Mouse (Mus musculus) cerebellum, postnatal 14 days (tissue): ENCODE data around the gene BC005537.
A peak's percentile ranks its signal among the peaks of the same experiment; 100 is the strongest.
"Not testable (repeated sequence)": the region's sequence is repeated elsewhere in the genome, so short reads cannot be mapped to it uniquely, and the experiment has no call there.

Experiments used
- DNase-seq, 2 experiments: peaks; one replicate each; pipeline ENCODE4 v3.0.0; 2021; ENCODE audit warnings: mixed read lengths in 2 of 2

BC005537 gene

DNA sequence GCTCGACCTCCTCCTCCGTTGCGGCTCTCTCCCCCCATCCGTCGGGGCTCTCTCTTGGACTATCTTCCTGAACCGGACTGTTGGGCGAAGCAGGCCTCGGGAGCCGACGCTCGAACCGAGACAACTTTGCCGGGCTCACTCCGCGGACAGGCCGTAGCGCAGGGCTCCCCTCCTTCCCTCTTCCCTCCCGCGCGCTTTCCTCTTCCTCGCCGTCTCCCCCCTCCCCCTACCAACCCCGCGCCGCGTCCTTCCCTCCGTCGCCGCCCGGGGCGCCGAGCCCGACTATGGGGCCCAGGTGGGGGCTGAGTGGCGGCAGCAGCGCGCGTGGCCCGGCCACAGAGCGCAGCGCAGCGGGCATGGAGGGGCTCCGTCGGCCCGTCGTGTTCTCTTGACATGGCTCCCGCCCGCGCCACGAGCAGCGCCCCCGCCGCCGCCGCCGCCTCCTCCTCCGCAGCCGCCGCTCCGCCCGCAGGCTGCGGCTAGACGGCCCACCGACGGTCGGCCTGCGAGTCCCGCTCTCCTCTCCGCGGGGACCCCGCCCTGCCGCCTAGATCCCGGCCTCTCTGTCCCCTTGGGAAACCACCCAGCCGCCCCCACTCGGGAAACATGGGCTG lies at the start of gene BC005537:
BC005537 (plus strand) TSS at position 350 of the 614 bp plus-strand sequence.
- peak; percentile 66 to 69 for DNase-seq

DNA sequence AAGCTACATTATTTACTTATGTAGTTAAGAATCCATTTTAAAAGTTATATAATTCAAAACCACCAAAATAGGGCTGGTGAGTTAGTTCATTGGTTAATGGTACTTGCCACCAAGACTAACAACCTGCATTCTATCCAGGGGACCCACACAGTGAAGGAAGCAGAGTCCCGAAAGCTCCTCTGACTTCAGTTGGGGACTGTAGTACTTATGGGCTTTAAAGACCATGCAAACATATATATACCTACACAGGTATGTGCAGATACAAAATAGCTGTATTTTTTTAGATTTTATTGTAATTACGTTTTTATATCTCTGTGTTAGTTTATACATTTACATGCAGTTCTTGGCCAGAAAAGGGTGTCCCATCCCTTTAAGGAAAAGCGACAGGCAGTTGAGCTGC lies 44.7 kb upstream of the BC005537 start:
- no peak for DNase-seq

DNA sequence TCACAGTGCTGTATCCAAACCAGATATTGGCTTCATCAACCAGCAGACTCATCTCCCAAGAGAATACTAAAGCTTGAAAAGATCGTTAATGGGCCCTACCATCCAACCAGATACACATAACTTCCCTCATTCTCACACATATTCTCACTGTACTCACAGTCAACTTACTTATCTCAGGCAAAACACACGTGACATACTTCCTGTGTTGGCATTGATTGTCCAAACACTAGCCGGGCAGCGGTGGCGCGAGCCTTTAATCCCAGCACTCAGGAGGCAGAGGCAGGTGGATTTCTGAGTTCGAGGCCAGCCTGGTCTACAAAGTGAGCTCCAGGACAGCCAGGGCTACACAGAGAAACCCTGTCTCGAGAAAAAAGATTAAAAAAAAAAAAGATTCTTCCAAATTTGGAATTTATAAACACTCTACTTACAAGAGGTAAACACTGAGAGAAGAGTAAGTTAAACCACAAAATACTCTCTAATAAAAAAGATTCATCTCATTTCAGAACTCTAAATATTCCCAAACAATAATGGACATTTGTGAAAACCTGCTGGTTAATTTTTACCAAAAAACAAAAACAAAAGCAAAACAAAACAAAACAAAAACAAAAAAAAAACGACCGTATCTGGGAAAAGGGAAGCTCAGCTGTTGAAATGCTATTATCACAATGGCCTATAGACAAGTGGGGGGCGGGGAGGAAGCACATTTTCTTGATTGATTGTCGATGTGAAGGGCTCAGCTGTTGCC lies 43.5 kb upstream of the BC005537 start:
- DNase-seq = no peak

DNA sequence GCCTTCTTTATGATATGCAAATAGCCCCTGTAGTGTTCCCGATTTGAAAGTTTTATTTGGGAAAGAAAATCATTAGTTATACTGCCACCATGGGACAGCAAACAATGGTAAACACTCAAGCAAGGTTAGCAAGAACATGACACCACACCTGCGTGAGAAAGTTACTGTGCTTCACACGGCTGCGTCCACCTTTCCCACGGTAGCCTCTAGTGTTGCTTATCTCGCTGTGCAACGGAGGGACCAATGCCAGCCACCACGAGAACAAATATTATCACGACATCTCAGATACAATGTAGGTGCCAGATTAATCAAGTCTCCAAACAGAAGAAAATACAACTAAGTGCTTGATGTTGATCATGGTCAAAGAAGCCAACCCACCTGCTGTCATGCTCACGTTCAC lies 42.0 kb upstream of the BC005537 start:
- no peak for DNase-seq

DNA sequence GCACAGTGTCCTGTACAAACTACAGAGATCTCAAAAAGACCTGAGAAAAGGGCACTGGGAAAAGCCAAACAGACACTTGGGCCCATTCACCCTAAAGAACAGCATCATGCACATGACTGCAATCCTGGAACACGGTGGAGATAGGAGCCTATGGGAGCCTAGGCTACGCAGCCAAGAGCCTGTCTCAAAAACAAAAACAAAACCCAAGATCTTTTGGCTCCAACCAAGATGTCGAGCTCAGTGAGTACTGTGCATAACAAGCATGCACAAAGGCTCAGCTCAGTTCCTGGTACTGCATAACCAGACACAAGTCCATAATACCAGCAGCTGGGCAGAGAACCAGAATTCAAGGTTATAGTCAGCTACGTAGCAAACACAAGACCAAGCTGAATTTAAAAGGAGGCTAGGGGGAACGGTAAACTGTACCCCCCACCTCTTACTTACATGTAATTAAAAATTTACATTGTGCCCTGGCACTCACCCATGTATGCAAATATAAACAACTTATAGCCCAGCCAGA lies 41.0 kb upstream of the BC005537 start:
- DNase-seq = no peak

DNA sequence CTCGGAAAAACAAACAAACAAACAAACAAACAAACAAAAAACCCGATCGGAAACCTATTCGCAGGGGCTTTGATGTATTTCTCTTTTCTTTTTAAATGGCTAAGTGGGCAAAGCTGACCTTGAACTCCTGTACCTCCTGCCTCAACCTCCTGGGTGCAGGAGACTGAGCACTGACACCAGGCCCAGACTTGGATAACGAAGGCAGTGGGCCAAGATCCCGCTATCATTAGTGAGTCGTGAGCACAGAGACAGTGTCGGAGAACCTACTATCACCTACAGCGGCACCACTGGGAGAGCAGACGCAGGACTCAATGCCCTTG lies 40.4 kb upstream of the BC005537 start:
- no peak for DNase-seq

DNA sequence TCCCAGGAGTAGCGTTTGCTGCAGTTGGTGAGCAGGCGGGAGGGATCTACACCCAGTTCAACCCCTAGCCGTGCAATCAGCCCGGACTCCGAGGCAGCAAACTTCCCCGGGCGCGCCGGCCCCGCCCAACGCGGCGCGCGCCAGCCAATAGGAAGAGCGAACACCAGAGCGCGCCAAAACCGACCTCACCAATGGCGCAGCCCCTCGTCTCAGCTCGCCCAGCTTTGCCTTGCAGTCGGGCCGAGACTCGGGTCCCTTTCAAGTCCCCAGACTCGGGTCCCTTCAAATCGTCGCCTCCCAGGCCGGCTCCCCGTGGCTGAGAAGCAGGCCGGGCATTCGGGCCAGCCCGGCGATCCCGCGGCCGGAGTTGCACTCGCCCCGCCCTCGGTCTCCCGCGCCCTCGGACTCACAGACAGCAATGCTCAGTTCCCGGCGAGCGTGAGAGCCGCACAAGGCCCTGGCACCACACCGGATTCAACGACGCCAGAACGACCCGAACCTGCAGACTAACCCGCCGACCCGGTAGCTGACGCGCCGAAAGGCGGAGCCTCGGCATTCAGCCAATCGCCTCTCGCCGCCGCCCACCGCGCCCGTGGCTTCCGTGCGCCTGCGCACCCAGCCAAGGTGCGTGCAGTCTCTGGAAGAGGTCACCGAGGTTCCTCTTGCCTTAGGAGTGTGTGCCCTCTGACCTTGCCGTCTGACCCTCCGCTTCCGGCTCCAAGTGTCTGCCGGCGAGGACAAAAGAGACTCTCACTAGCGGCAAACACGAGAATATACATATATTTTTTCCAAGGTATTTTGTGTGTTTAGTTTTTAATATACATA lies 39.8 kb upstream of the BC005537 start, which contains the start of gene Gmnn:
Gmnn (minus strand) TSS at position 521 of the 825 bp plus-strand sequence.
- peak; percentile 88 to 91 for DNase-seq

DNA sequence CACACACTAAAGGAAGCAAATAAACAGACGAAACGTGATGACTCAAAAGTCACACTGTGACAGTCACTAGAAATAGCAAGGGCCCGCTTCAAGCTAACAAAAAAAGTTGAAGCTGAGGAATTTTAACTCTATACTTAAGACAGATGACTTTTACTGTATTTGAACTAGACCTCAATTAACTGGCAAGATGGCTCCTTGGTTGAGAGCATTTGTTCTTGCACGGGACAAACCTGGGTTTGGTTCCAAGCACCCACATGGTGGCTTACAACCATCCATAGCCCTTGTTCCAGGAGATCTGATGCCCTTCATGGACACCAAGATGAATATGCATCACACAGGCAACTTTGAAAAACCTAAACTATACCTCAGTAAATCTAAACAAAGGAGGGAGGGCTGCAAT lies 39.2 kb upstream of the BC005537 start:
- no peak for DNase-seq

DNA sequence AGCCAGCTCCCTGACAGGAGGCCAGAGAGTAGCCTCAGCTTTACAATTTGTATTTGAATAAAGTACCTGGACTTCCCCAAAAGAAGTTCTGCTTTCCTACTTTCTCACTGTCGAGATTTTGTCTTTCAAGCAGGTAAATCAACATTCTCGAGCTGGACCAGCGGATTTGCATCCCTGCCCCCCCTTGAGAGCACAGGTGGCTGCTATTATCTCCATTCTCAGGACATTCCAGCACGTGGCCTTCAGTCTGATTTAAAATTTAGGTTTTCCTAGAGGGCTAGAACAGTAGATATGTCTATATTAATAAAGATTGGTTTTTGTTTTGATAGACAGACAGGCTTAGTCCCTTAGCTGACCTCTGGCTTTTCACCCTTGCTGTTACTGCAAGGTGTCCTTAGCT lies 33.6 kb upstream of the BC005537 start:
- DNase-seq = not testable (repeated sequence)

DNA sequence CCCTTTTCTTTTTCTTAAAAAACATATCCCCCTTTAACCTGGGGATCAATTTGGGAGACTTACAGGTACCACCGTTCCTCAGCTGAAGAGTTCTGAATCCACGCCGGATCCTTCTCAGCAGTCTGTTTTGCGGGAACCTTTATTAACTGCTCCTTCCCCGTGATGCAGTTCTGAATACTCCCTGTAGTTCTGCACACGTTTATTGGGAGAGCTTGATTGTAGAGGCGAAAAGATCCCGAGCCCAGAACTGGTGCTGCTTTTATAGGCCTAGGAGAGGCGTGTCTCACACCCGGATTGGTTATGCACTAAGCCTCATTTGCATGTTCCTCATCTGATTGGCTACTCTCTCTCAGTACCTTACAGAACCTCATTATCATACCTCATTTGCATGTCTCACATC lies 30.0 kb upstream of the BC005537 start:
- DNase-seq = not testable (repeated sequence)

DNA sequence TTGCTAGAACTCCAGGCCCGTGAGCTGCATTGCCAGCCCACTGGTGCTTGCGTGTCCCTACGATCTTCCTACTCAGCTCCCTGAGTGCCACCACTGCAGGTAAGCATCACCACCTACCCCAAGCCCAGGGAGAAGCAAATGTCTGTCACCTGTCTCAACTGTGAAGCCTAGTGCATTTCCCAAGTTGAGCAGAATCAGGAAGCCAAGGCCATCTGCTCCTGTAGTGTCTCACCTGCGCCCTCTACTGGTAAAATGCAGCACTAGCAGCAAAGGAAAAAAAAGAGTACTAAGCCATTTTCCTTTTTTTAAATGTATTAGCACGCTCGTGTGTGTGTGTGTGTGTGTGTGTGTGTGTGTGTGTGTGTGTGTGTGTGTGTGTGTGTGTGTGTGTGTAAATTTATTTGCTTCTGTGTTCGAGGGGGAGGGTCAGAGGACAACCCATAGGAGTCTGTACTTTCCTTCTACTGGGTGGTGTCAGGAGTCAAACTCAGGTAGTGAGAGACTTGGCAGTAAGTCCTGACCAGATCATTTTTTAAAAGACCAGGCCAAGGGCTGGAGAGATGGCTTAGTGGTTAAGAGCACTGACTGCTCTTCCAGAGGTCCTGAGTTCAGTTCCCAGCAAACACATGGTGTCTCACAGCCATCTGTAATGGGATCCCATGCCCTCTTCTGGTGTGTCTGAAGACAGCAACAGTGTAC lies 25.2 kb upstream of the BC005537 start:
- peak; percentile 65 to 75 for DNase-seq

DNA sequence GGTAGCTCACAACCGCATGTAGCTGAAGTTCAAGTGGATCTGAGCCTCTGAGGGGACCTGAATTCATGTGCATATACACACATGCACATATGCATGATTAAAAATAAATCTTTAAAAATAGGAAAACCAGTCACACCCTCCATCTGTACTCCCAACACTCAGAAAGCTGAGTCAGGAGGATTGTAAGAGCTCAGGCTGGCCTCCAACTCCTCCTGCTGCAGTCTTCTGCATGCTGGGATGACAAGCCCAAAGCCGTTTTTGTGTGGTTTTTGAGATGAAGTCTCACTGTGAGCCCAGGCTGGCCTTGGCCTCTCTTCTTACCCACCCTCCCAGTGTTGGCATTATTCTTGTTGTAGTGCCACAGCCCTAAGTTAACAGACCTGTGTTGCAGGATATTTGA lies 23.4 kb upstream of the BC005537 start:
- no peak for DNase-seq

DNA sequence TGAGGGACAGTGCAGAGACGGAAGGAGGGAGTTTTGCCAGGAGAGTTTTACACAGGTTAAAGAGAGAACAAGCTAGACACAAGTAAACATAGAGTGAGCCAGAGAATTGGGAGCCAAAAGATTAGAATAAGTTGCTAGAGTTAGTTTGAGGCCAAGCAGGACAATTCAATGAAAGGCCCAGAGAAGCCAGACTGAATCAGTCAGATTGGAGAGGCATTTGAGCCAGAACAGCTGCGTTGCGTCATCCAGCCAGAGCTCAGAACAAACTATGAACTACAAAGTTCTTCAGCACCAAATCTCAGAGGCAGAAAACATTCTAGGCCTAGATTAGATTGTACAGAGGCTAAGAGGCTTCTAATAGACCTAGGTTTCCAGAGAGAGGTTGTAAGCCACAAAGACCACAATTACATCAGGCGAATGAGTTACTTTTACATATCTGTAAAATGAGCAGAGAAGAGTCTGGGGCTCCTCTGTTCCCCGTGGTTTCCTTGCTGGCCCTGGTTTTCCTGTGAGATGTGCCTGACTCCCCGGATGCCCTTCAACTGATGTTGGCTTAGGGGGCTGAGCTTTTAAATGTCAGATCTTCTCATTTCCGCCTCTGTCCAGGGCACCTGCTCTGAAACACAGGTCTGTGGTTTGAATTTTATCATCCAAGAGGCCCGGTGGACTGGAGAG lies 22.6 kb upstream of the BC005537 start:
- DNase-seq = no peak

DNA sequence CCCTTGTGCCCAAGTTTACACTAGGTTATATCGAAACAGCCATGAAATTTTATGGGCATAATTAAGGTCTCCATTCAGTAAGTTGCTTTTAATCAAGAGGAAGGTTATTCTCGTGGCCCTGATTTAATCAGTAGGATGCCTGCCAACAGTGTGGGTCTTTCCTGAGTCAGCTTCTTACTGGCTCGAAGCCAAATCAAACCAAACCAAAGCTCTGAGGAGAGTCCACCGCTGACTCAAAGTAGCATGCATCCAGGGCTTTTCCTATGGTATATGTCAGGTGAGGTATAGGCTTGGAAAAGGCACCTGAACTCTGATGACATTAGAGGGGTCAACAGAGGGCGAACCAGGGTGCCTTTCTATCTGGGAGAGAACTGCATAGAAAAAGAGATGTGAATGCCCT lies 19.5 kb upstream of the BC005537 start:
- DNase-seq = no peak

DNA sequence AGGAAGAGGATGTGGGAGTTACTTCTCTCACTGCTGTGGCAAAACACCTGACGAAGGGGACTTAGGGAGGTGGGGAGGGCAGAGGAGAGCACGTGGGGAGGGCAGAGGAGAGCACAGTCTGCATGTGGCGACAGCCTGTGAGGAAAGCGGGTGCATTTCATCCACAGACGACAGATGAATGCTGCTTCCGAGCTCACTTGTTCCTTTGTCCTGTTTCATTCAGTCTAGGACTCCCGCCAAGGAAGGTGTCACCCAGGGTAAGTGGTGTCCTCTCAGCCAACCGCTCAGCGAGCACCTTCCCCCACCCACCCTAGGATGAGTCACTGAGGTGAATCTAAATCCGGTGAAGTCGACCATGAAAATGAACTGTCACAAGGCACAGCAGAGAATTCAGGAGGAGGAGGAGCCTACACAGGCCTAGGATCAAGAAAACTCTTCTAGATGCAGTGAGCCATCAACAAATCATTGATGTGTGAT lies 15.4 kb upstream of the BC005537 start:
- peak; percentile 64 to 70 for DNase-seq

DNA sequence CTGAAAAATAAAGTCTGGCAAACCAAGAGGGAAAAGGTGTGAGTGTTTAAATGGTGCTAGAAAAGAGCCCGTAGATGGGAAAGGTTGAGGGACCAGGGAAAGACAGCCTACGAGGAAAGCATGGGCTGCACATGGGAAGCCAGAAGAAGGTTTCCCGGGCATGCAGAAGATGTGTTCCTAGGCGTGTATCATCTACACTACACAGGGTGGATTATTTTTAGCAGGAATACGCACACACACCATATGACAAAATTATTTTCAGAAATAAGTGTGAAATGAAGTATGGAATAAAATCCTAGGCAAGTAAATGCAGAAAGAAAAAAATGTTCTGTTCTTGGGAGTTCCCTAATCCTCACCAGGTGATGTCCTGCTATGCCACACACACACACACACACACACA lies 14.0 kb upstream of the BC005537 start:
- no peak for DNase-seq

DNA sequence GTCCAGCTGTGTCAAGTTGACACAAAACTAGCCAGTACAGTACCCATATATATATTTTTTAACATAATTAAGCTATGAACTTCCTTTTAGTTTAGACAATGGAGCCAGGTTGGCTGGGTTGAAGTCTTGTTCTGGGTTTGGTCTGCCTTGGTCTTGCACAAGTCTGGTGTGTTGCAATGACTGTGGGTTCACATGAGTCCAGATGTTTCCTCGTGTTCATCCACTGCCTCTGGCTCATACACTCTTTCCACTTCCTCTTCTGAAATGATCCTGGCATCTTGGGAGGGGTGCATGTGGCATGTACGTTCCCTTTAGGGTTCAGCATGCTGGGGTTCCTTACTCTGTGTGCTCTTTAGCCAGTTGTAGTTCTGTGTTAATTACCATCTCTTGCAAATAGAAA lies 10.1 kb upstream of the BC005537 start:
- no peak for DNase-seq

DNA sequence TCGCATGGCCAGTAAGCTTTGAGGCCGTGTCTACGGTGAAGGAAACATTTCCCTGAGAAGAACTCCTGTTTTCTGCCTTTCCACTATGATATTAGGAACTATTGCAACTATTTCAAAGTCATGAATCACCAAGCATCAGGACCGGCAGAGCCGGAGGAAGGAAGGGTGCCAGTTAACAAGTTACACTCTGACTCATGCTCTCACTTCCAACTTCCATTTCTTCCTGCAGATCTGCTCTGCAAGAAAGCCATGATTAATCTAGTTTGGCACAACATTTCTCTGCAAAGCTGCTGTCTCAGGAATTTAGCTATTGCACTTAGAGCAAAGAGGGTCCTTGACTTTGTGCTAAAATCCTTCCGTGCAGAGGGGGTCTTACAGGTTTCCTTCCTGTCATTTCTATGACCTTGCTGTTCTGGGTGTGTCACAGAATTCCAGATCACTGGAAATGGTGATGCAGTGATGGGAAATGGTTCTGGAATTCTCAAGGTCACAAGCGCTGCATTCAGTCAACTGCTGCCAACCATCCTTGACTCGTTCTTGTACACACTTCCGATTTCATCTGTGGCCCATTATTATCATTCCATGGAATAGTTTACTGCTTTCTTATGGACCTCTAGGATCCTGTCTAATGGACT lies 8.9 kb upstream of the BC005537 start:
- no peak for DNase-seq

DNA sequence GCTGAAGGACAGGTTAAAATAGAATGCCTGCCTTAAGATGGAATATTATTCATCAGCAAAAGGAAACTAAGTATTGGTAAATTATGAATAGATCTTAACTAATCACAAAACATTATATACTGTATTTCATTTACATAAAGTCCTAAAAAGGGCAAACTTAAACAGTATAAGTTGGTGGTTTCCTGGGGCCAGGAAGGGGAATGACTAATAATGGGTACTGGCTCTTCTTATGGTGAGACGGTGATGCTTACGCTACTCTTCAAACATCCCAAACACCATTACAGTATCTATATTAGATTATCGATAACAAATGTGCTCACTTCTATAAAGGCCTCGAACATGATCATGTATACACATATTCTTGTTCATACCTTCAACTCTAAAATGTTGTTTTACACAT lies 2.8 kb upstream of the BC005537 start:
- no peak for DNase-seq

DNA sequence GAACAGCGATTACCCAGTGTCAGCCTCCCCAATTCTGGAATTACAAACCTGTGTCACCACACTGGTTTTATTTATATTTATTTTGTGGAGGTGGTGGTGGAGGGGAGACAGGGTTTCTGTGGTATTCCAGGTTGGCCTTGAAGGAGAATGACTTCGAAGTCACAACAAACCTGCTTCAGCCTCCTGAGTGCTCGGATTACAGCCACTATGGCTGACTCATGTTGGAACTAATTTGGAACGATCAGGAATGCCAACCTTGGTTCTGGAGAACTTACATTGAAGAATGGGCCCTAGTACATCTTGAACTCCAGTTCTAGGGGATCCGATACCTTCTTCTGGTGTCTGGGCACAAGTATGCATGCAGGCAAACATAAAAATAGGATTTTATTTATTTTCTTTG lies 2.1 kb upstream of the BC005537 start:
- no peak for DNase-seq

DNA sequence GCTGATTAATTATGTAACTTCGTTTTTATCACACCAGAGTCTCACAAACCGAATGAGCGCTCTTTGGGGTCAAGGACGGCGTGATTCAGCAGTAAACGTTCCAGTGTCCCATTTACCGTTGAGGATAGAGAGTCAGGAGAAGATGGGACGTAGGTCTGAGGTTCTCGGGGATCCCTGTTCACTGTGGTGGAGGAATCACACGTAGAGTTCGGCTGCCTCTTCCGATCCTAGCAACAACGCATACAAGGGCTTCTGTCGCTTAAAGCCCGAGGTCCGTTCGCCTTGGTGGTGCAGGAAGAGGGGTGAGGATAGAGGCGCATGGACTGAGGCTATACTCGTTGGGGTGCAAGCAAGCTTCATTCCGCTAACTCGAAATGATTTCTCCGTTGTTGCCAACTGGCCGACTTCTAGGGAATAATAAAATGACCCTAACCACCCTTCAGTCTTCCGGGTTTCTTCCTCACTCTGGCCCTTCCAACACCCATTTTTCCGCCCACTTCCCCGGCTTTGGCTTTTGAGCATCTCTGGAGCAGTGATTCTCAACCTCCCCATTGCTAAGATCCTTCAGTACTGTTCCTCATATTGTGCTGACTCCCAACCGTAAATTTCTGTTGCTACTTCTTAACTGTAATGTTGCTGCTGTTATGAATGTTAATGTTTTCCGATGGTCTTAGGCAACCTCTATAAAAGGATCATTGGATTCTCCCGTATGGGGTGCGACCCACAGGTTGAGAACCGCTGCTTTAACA lies 1.4 kb upstream of the BC005537 start:
- peak; percentile 48 to 70 for DNase-seq
